Mouse (Mus musculus): ENCODE data around the gene Cfhr2.
"Not testable (repeated sequence)": the region's sequence is repeated elsewhere in the genome, so short reads cannot be mapped to it uniquely, and the experiment has no call there.

Gene Cfhr2

DNA sequence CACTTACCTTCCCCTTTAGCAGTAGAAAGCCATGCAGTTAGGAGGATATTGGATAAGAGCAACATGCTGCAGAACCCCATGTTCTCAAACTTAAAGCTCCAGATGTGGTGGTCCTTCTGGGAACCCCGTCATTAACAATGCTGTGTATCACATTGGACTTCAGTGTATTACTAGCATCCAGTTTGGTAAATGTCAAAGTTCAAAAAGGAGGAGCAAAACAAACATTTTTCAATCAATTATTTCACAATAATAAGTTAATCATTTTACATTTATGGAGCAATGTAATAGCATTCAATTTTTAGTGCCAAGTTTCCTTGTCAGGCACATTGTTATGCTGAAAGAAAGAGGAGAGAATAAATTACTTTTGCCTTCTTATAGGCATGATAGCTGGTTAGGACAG is at the start of gene Cfhr2:
Gene Cfhr2 (minus strand): TSS at position 155 of the 400 bp plus-strand sequence.
- no peak for DNase-seq (ENCODE audit: low spot score)

- no peak for DNase-seq (ENCODE audit: low spot score)
Measured at GRCm38 (mm10) chr1:139863751-139864150, 5.2 kb upstream of the Cfhr2 start.

- no peak for DNase-seq (ENCODE audit: low spot score)
Measured at GRCm38 (mm10) chr1:139860176-139860575, 1.7 kb upstream of the Cfhr2 start.

GRCm38 (mm10) chr1:139839699-139840098 is 18.8 kb downstream of the Cfhr2 start:
- DNase-seq (ENCODE audit: low spot score): no peak

DNA sequence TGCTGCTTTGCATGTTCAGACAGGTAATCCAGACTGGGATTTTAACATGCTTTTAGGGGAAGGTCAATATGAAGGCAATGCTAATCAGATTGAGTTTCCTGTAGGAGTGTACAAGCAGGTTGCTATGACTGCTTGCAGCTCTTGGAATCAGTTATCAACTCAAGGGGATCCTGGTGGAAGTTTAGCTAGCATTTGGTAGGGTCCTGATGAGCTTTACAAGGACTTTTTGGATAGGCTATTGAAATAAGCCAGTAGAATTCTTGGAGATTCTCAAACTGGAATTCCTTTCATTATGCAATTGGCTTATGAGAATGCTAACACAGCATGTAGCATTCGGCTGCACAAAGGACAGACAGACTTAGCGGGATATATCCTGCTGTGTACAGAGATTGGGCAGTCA is 19.2 kb downstream of the Cfhr2 start:
- no peak for DNase-seq (ENCODE audit: low spot score)

DNA sequence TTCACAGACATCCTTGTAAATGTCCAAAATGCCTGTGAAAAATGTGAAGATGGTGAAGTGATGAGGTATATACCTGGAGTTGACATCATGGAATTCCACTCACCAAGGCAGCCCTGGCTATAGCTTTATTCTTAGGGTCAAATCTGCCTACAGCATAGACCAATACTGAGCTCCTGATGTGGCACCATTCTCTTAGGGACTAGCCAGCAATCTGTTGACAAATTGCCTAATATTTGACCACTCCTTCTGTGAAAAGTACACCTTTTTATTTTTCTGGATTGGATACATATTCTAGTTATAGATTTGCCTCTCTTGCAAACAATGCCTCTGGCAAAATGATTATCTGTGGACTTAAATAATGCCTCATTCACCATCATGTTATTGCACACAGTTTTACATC is 49.9 kb downstream of the Cfhr2 start:
- DNase-seq (ENCODE audit: low spot score): no peak

DNA sequence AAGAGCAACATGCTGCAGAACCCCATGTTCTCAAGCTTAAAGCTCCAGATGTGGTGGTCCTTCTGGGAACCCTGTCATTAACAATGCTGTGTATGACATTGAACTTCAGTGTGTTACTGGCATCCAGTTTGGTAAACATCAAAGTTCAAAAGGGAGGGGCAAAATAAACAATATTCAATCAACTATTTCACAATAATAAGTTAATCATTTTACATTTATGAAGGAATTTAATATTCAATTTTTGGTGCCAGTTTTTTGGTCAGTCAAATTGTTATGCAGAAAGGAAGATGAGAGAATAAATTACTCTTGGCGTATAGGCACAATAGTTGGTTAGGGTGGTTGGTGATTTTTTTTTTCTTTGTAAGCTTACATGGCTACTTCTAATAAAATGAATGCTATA is 77.4 kb downstream of the Cfhr2 start, which contains the start of gene Gm4788:
Gene Gm4788 (minus strand): TSS at position 101 of the 400 bp plus-strand sequence.
- no peak for DNase-seq (ENCODE audit: low spot score)

- not testable (repeated sequence) for DNase-seq (ENCODE audit: low spot score)
Measured at GRCm38 (mm10) chr1:139769913-139770312, 88.6 kb downstream of the Cfhr2 start.
